Mouse (Mus musculus) liver, embryonic 15.5 days (tissue): ENCODE measurements around the gene Spata25. TPM values are rescaled to one million over a fixed set of nuclear protein-coding genes. Genes with fewer than 3 reads are reported as not detected.

Experiments
- ATAC-seq: fragments of 200-750 bp; cut with Nextera tagmentation; 2 replicates; pipeline ENCODE4 v1.8.0; 2017; ENCODE audit warnings: moderate number of reproducible peaks, mild to moderate bottlenecking, moderate library complexity; ENCODE audit not compliant: insufficient read depth
- H3K27ac ChIP-seq: fragments of 300-500 bp; sonication (generic); replicated peaks from 2 replicates; pipeline ENCODE4 v1.5.1; 2015; ENCODE audit warnings: mild to moderate bottlenecking, inconsistent platforms
- H3K27me3 ChIP-seq: fragments of 300-500 bp; sonication (generic); 2 replicates; pipeline ENCODE4 v1.6.1; 2015; ENCODE audit warnings: mild to moderate bottlenecking, inconsistent platforms
- H3K36me3 ChIP-seq: fragments of 300-500 bp; sonication (generic); replicated peaks from 2 replicates; pipeline ENCODE4 v1.6.1; 2015; ENCODE audit warnings: moderate library complexity, mild to moderate bottlenecking, inconsistent platforms
- H3K4me1 ChIP-seq: fragments of 300-500 bp; sonication (generic); replicated peaks from 2 replicates; pipeline ENCODE4 v1.6.1; 2015; ENCODE audit warnings: inconsistent platforms
- H3K4me2 ChIP-seq: fragments of 300-500 bp; sonication (generic); 2 replicates; pipeline ENCODE4 v1.6.1; 2015; ENCODE audit warnings: moderate library complexity, mild to moderate bottlenecking, inconsistent platforms
- H3K4me3 ChIP-seq: fragments of 300-500 bp; sonication (generic); replicated peaks from 2 replicates; pipeline ENCODE4 v1.5.1; 2015; ENCODE audit warnings: mild to moderate bottlenecking, inconsistent platforms
- H3K9ac ChIP-seq: fragments of 300-500 bp; sonication (generic); 2 replicates; pipeline ENCODE4 v1.6.1; 2015; ENCODE audit warnings: moderate library complexity, mild to moderate bottlenecking, inconsistent platforms
- H3K9me3 ChIP-seq: fragments of 300-500 bp; sonication (generic); replicated peaks from 2 replicates; pipeline ENCODE4 v1.6.1; 2016; ENCODE audit warnings: inconsistent platforms
- WGBS: fragments of 180-500 bp; shearing (Covaris S2); methylation state at CpG from one replicate; pipeline ENCODE4 v1.1.7; 2015; ENCODE audit warnings: mixed read lengths; ENCODE audit not compliant: insufficient replicate concordance; 5-methylcytosine and 5-hydroxymethylcytosine counted together
- polyA plus RNA-seq: library from polyadenylated mRNA; unstranded; fragments of >200 nt; fragmentation: Nextera tagmentation; extraction: Ambion mirVana; gene quantifications from 2 replicates; pipeline ENCODE4 v1.2.1, GENCODE M21; 2015

Spata25 gene
- polyA plus RNA-seq, 1 experiment from 2014 or later = not detected

DNA sequence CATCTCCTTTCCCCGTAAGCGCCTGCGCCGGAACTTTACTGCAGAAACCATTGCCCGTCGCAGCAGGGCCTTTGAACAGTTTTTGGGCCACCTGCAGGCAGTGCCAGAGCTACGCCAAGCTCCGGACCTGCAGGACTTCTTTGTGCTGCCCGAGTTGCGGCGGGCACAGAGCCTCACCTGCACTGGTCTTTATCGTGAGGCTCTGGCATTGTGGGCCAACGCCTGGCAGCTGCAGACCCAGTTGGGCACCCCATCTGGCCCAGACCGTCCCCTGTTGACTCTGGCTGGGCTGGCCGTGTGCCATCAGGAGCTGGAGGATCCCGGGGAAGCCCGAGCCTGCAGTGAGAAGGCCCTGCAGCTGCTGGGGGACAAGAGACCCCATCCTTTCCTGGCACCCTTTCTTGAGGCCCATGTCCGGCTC lies 36.5 kb downstream of the Spata25 start:
- peaks cover 41% of the 10 kb centered on the region for H3K4me1 ChIP-seq
- no peak for ATAC-seq
- H3K4me2 ChIP-seq = no peak overlapping the region
- peaks cover 73% of the 10 kb centered on the region for H3K36me3 ChIP-seq
- H3K27ac ChIP-seq = no peak overlapping the region
- no peaks in the 10 kb centered on the region for H3K9me3 ChIP-seq
- WGBS = 89% methylated on average over 18 of the region's 18 CpGs
- no peak overlapping the region for H3K9ac ChIP-seq
- peaks cover 4% of the 10 kb centered on the region for H3K27me3 ChIP-seq
- H3K4me3 ChIP-seq = no peak overlapping the region

DNA sequence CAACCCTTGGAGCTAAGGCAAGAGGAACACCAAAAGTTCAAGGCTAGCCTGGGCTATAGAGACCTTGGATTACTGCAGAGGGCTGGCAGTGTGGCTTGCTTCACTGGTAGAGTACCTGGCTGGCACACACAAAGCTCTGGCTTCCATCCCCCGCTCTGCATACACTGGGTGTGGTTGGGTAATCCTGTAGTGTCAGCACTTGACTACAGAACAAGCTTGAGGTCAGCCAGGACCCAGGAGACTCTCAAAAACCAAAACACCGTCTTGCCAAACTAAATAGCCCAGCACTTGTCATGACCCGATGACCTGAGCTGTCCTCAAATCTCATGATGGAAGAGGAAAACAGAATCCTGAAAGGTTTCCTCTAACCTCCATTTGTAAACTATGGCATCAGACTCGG lies 37.9 kb downstream of the Spata25 start:
- Histone ChIP-seq H3K27me3 (peaks cover 18% of the 10 kb centered on the region), H3K4me3 (no peak overlapping the region), H3K36me3 (peaks cover 59% of the 10 kb centered on the region), H3K4me1 (peaks cover 55% of the 10 kb centered on the region), H3K9me3 (no peaks in the 10 kb centered on the region), H3K27ac (0 out of 2 replicates have a peak overlapping the region, but pooled peaks have one; percentile 12), H3K4me2 (no peak overlapping the region), H3K9ac (no peak overlapping the region)
- ATAC-seq = no peak
- 81% methylated on average over 4 of the region's 4 CpGs for WGBS

DNA sequence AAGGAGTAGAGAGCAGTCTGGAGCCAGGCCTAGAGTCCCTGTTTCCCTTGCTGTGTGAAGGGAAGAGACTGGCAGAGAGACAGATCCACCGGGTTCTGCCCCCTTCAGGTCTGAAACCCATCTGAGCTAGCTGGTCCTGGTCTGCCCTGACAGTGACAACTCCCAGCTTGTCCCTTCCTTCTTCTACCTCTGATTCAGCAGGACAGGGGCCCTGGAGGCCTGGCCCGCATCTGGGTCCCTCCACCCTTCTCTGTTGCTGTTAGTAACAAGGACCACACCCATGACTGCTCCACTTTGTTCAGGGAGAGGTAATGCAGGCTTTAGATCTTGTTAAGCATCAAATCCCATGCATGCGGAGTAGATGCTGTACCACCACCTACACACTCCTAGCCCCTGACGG lies 39.9 kb downstream of the Spata25 start:
- peak; percentile 16; the same call in 1 of the 2 replicates for ATAC-seq
- Histone ChIP-seq H3K36me3 (peaks cover 40% of the 10 kb centered on the region), H3K9ac (peak overlapping the region; percentile 23; the same call in 1 of the 2 replicates), H3K9me3 (no peaks in the 10 kb centered on the region), H3K27ac (0 out of 2 replicates have a peak overlapping the region, but pooled peaks have one; percentile 26), H3K27me3 (peaks cover 36% of the 10 kb centered on the region), H3K4me2 (peak overlapping the region; percentile 40), H3K4me1 (peaks cover 64% of the 10 kb centered on the region), H3K4me3 (no peak overlapping the region)
- 59% methylated on average over 4 of the region's 4 CpGs for WGBS

DNA sequence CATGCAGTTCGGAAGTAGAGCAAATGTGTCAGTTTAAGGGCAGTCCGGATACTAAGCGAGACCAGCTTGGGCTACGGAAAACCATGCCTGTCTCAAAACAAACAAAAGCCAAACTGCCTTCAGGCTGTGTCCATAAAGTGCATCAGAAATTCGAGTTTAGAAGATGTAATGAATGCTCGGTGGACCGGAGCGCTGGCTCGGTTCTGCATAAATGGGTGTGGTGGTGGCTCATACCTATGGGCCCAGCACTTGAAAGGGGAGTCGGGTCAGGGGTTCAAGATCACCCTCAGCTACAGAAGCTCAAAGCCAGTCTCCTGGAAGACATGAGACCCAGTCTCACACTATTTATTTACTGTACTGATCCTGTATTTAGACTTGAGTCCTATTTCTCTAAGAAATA lies 40.6 kb downstream of the Spata25 start:
- Histone ChIP-seq H3K4me2 (no peak overlapping the region), H3K9ac (no peak overlapping the region), H3K9me3 (no peaks in the 10 kb centered on the region), H3K4me1 (peaks cover 59% of the 10 kb centered on the region), H3K27me3 (peaks cover 36% of the 10 kb centered on the region), H3K27ac (no peak overlapping the region), H3K4me3 (no peak overlapping the region), H3K36me3 (peaks cover 34% of the 10 kb centered on the region)
- WGBS = 79% methylated on average over 10 of the region's 10 CpGs
- no peak for ATAC-seq

DNA sequence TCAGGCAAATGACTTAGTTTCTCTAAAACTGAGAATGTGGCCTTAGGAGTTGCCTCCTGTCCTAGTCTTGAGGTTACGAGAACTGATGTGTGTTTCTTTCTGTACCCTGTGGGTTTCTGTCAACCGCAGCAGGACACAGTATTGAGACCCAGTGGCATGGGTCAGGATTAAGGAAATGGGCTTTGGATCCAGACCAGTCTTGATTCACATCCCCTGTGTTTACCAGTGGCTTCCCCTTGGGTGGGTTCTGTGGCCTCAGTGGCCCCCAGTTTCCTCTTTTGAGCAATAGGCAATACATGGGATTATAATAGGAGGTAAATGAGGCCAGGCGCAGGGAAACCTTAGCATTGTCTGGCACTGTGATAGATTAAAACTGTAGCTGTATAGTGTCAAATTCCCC lies 41.3 kb downstream of the Spata25 start:
- Histone ChIP-seq H3K9me3 (no peaks in the 10 kb centered on the region), H3K9ac (0 out of 2 replicates have a peak overlapping the region, but pooled peaks have one; percentile 74), H3K4me3 (peak overlapping the region; percentile 68; the same call in 1 of the 2 replicates), H3K27ac (no peak overlapping the region), H3K27me3 (peaks cover 41% of the 10 kb centered on the region), H3K4me1 (peaks cover 55% of the 10 kb centered on the region), H3K36me3 (peaks cover 27% of the 10 kb centered on the region), H3K4me2 (peak overlapping the region; percentile 99)
- WGBS = 63% methylated on average over 3 of the region's 3 CpGs
- ATAC-seq = no peak

DNA sequence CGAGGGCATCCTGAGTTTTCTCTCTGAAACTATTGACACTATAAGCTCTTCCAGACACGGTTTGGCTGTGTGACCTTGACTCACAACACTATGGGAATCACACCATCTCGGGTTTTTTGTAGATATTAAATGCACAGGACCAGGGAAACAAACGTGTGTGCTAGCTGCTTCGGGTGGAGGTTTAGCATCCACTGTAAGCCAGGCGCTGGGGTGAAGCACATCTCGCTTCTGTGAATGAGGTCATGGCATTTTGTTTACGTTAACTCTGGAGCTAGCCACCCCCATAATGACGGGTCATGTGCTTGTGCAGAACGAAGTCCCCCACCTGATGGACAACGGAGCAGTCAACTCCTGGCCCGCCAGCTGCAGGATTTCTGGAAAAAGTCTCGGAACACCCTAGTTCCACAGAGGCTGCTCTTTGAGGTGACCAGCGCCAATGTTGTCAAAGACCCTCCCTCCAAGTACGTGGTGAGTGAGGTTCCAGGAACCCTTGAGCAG lies 41.9 kb downstream of the Spata25 start:
- no peak for ATAC-seq
- Histone ChIP-seq H3K27me3 (peaks cover 41% of the 10 kb centered on the region), H3K9ac (peak overlapping the region; percentile 74), H3K4me3 (peak overlapping the region; percentile 68), H3K36me3 (peaks cover 21% of the 10 kb centered on the region), H3K4me1 (peaks cover 55% of the 10 kb centered on the region), H3K9me3 (no peaks in the 10 kb centered on the region), H3K4me2 (peak overlapping the region; percentile 99), H3K27ac (peak overlapping the region; percentile 87)
- 14% methylated on average over 15 of the region's 15 CpGs for WGBS

DNA sequence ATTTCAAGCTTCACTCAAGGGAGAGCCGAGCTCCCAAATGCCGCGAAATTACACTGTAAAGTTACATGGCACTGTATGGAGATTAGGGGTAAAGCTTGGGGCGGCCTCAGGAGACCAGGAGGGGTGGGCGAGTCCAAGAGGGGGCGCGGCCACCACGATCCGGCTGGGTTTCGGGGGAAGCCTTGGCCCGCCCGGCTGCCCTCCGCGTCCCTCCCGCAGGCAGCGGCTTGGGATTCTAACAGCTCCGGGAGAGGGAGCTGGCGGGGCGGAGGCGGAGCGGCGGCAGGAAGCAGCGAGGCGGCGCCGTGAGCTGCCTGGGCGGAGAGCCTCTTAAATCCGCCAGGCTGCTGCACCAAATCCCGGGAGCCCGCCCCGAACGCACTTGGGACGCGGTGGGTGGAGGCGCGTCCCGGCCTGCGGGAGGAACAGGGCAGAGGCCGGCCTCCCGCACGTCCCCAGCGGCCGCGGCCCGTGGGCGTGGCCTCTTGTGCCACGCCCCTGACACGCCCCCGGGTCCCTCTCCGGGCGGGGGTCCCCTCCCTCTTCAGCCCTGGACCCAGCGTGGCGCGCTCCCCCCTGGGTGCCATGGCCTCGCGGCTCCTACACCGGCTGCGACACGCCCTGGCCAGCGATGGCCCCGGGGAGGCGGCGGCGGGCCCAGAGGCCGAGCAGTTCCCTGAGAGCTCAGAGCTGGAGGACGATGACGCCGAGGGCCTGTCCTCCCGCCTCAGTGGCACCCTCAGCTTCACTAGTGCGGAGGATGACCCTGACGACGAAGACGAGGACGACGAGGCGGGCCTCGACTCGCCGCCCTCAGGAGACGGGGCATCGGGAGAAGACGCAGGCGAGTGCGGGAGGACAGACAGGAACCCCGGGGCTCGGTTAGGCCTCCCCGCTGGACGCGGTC lies 42.6 kb downstream of the Spata25 start, which contains the start of gene Snx21:
TSS of gene Snx21 (plus strand) at position 343 of the 907 bp plus-strand sequence.
- under 1% methylated on average over 89 of the region's 89 CpGs for WGBS
- Histone ChIP-seq H3K4me2 (peak within 1 kb of the TSS; percentile 99), H3K27ac (peak within 1 kb of the TSS; percentile 87), H3K9me3 (no peaks in the 10 kb centered on the region), H3K36me3 (peaks cover 16% of the 10 kb centered on the region), H3K9ac (peak within 1 kb of the TSS; percentile 74), H3K4me1 (peaks cover 54% of the 10 kb centered on the region), H3K27me3 (peaks cover 45% of the 10 kb centered on the region), H3K4me3 (peak within 1 kb of the TSS; percentile 68)
- peak; percentile 88 for ATAC-seq

DNA sequence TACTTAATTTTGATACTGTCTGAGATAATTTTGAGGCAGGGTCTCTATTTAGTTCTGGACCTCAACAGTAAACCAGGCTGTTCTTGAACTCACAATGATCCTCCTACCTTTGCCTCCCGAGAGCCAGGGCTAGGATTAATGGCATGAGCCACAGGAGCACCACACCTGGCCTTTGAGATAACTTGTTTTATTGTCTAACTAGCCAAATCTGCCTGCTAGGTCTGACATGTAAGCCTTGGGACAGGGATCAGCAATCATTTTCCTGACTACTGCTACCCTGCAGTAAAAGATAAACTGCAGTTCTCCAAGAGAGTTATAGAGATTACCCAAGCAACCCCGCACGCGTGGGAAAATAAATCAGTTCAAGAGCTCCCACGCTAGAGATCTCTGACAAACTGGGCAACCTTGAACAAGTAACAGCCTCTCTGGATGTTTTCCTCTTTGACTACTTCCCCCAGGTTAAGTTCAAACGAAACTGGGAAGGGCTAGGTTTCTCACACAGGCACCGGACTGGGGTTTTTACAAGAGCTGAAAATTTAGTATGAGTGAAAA lies 43.4 kb downstream of the Spata25 start:
- 5% methylated on average over 7 of the region's 7 CpGs for WGBS
- H3K4me3 ChIP-seq = peak overlapping the region; percentile 68
- H3K27ac ChIP-seq = peak overlapping the region; percentile 87
- peak overlapping the region; percentile 74 for H3K9ac ChIP-seq
- no peak for ATAC-seq
- H3K4me2 ChIP-seq = peak overlapping the region; percentile 99
- peaks cover 15% of the 10 kb centered on the region for H3K36me3 ChIP-seq
- H3K4me1 ChIP-seq = peaks cover 49% of the 10 kb centered on the region
- H3K9me3 ChIP-seq = no peaks in the 10 kb centered on the region
- peaks cover 53% of the 10 kb centered on the region for H3K27me3 ChIP-seq

DNA sequence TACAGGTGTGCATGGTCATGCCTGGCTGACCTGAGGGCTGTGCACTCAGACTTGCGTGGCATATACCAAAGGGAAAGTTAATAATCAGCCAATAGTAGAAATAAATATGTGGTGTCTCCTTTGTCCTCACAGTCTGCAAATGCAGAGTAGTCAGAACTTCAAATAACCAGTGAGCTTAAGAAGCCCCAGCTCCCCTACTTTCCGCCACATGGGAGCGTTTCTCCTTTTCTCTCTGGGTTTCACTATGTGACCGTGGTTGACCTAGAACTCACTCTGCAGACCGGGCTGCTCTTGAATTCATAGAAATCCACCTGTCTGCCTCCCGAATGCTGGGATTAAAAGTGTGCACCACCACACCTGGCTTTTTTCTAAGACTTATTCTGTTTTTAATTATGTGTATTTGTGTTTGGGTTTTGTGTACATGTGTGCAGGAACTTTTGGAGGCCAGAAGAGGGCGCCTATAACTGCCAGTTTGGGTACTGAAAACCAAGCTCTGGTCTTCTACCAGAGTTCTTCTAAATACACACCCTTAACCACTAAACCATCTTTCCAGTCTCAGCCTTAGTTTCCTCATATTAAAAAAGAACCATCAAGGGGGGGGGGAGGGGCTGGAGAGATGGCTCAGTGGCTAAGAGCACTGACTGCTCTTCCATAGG lies 44.3 kb downstream of the Spata25 start:
- Histone ChIP-seq H3K27me3 (peaks cover 62% of the 10 kb centered on the region), H3K4me2 (no peak overlapping the region), H3K9me3 (no peaks in the 10 kb centered on the region), H3K9ac (no peak overlapping the region), H3K36me3 (0 out of 2 replicates have a peak, but pooled peaks cover 8% of the 10 kb centered on the region), H3K4me1 (peaks cover 48% of the 10 kb centered on the region), H3K4me3 (no peak overlapping the region), H3K27ac (no peak overlapping the region)
- no peak for ATAC-seq
- WGBS = 70% methylated on average over 7 of the region's 7 CpGs

DNA sequence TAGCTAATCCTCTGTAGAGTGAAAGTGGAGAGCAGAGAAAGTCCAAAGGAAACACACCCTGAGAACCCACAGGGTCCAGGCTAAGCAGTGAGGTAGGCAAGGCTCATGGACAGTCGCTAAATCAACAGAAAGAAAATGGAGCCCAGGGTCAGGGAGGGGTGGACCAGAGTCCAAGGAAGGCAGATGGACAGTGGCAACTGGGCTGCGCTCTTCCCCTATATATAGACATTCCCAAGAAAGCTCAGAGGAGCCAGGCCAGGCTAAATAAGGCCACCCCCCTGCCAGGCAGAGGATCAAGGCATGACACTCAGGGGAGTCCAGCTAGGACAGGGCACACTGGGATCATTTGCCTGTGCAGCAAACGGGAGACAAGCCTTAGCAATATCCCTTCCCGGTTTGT lies 46.5 kb downstream of the Spata25 start:
- H3K36me3 ChIP-seq = no peaks in the 10 kb centered on the region

More for the DNA sequence above, 46.5 kb downstream of the Spata25 start:
- peaks cover 29% of the 10 kb centered on the region for H3K4me1 ChIP-seq
- no peak for ATAC-seq
- 61% methylated on average over 4 of the region's 4 CpGs for WGBS
- no peak overlapping the region for H3K9ac ChIP-seq
- no peak overlapping the region for H3K27ac ChIP-seq
- no peak overlapping the region for H3K4me3 ChIP-seq
- peaks cover 79% of the 10 kb centered on the region for H3K27me3 ChIP-seq
- H3K9me3 ChIP-seq = no peaks in the 10 kb centered on the region
- no peak overlapping the region for H3K4me2 ChIP-seq
